Mouse (Mus musculus) right cerebral cortex, postnatal 14 days (tissue): ENCODE data around the gene Tac2.

Source experiments
- DNase-seq: peaks from one replicate; pipeline ENCODE4 v3.0.0; 2022

The Tac2 gene

DNA sequence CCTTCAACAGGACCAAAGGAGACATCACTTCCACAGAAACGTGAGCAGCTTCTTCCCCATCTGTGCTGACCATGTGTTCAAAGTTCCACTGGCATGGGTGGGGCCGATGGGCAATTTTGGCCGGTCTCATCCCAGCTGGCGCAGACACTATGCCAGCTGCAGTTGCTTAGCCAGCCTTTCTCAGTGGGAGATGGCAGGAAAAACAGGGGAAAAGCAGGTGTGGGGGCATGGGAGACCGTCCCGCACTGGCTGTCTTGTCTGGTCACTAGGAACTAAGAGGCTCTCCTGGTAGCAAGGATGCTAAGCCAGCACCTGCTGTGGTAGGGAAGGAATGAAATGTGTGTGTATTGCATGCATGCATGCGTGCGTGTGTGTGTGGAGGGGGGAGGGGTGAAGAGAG is 4.2 kb downstream of the Tac2 start:
- DNase-seq, result no peak

DNA sequence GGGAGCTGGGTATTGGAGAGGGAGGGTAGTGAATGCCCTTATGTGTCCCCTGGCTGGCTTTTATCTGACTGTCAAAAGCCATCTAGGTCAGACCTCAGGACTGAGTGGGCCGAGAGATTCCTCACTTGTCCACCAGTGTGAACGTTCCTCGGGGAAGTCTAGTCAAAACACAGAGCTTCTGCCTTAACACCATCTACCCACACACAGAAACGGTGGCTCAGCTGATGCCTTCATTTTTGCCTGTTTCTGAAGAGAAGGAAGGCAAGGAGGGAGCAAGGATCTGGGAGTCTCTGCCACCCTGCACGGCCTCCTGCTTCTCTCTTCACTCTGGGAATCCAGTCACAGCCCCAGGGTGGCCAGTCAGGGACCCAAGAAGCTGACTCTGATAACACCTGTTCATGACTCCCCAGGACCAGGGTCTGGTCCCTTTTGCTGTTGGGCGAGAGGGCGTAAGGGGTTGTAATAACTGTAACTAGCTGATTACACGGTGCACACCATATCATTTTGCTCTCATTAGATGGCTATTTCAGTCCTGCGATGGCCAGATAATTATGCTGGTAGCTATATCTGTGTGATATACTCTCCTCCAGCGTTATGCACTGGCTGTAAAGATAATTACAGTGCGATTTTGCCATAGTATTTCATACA is 6.1 kb downstream of the Tac2 start:
- no peak for DNase-seq

DNA sequence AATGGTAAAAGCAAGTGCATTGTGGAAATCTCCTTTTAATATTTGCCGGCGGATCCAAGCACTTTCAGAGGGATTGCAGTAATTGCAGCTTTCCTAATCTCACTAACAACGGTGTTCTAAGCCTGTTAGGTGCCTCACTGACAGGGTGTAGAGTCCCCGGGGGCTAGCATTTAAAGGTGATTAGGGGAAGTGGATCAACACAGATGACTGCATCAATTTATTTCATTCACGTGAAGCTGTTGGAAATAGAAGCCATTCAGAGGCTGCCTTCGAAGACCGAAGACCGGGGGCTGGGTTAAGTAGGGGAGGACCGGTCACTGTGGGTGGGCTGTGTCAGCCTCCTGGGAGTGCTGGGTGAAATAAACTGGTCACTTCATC is 6.6 kb downstream of the Tac2 start:
- no peak for DNase-seq

DNA sequence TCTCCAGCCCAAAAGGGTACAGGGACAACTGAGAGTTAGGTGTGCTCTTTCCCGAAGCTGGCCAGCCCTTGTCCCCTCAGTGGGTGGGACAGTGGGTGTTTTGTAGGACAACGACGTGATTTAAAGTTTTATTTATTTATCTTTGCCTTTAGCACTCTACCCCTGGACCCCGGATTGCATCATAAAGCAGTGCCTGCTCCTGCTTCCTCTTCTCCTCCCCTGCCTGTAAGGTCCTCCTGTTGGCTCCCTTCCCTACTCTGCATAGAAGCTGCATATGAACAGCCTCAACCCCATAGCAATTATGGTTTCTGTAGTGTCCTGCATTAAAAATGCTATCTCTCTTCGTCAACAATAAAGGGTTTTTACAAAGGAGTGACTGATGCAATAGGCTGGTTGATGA is 7.1 kb downstream of the Tac2 start:
- DNase-seq, result no peak

DNA sequence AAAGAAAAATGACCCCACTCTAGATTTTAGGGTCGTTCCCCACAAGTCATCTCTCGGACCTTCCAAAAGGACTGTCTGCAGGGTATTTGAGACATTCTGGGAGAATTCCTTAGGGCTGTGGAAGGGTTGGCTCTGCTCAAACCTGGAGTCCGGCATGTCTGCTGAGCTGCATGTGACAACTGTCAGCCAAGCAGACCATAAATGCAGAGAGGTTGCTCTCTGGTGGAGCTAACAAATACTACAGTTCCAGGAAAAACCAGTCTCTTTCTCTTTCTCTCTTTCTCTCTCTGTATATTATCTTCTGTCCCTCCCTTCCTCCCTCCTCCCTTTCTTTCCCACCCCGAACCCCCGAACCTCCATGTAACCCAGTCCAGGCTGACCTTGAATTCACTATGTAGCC is 10.2 kb downstream of the Tac2 start:
- no peak for DNase-seq

DNA sequence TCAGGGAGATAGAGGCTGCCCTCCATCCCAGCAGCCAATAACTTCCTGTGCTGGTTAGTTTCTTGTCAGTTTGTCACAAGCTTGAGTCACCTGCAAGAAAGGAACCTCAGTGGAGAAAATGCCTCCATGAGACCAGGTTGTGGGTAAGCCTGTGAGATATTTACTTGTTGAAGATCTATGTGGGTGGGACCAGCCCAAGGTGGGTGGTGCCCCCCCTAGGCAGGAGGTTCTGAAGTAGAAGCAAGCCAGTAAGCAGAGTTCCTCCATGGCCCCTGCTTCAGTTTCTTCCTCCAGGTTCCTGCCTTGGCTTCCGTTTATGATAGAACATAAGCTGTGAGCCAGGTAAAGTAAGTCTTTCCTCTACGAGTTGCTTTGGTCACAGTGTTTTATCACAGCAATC is 12.0 kb downstream of the Tac2 start:
- no peak for DNase-seq

DNA sequence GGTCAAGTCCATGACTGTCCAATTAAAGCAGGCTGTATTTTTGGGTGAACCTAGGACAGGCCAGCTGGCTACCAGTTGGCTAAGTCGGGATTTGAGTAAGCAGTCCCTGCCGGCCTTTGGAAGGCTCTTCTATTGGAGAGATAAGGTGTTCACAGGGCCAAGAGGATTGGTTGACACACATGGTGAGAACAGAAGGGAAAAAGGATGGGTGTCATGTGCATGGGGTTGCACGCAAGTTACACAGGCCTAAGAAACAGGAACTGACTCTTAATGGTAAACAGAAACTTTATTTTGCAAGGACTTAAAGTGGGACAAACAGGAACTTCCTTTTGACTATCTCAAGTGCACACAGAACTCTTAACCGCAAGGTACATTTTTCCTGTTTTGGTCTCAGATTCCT is 12.6 kb downstream of the Tac2 start:
- DNase-seq, result no peak

DNA sequence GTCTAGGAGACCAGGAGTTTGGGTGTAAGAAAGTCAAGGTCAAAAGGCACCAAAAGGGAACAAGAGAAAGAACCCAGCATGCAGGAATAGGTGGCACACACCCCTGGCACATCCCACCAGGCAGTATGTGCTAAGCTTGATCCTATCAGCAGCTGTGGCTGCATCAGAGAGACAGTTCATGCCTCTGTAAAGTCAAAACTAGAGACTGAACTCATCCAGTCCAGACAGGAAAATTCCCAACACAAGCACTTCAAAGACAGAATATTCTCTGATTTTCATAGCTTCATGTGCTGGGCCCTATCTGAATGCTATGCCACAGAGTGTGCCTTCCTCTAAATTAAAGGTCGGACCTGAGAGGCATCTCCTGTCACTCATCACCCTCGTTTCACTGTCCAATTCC is 13.3 kb downstream of the Tac2 start:
- no peak for DNase-seq

DNA sequence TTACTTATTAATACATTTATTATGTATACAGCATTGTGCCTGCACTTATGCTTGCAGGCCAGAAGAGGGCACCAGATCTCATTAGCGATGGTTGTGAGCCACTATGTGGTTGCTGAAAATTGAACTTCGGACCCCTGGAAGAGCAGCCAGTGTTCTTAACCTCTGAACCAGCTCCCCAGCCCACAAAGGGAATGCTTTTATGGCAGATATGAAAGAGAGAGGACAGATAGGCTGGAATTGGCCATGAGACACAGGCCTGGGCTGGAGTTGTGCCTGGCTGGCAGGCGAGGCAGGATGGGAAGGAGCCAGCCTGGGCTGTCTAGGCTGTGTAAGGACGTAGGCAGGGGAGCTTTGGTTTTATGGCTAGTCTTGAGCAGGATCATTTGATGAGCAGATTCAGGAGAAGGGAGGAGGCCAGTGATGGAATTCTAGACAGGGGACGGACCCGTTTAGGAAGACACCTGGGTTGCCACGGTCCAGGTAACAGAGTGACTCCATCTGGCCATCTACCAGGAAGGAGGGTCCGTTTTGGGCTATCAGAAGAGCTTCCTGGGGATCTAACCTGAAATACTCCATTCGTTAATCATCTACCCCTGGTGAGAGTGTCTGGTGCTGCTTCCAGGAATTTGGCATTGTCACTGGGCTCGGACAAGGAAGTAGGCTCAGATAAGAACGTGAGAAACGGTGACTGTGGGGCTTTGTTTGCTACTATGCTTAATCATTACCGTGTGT is 14.0 kb downstream of the Tac2 start:
- DNase-seq, result no peak

DNA sequence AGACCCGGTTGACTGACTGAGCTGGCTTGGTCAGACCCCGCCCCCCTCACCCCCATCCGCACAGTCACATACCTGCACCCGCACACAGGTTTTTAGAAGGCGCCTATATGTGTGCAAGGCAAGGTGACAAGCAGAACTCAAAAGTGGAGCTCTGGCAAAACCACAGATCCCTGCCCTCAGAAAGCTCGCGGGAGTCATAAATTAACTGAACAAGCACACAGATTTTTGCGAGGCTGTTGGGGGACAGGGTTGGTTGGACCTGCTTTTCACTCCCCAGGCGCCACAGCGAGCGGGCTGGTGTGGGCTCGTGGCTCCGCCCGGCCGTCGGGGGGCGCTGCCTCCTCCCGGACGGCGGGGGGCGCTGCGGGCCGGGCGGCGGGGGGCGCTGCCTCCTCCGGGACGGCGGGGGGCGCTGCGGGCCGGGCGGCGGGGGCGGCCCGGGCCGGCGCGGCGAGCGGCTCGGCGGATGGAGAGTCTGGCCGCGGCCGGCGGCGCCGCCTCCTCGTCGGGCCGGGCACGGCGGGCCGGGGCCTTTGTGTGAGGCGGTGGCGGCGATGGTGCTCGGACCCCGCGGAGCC is 14.9 kb downstream of the Tac2 start, which contains the start of gene Zbtb39:
Gene Zbtb39, plus strand, starts transcription at position 456 of the 578 bp plus-strand sequence.
- DNase-seq, result peak; percentile 81

DNA sequence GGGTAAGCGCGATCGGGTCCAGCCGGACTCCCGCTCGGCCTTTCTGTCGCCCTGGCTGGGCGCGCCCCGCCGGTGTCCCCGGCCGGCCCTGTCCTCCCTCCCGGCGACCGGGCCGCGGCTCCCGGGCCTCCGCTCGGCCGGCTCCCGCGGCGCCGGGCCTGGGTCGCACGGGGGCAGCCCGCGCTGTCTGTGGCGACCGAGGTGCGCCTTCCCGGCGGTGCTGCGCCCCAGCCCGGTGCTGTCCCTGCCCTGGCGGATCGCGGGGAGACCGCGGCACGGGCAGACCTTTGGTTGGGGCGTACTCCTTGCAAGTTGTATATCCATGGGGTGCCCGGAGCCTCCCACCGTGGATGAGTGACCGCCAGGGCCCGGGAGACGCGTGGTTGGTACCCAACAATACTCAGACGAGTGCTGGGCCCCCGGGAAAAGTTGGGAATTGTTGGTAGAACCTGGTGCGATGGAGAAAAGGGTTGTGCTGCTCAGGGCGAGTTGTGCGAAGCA is 15.4 kb downstream of the Tac2 start:
- no peak for DNase-seq

DNA sequence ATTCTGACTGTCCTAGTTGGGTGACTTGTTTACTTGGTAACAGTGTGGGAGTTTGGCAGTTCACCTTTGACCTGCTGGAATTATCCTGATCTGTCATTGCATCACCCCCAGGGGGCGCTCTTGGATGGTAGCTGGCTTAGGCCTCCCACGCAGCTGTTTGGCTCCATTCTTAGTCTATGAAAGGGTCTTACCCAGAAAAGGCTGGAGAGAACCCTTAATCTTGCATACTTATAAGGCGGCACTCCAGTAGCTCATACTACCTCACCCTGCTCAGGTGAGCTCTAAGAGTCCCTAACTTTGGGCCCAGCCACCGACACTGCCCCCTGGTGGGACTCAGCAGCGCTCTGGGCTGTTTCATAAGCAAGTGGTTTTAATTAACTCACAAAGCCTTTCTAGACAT is 20.4 kb downstream of the Tac2 start:
- no peak for DNase-seq

DNA sequence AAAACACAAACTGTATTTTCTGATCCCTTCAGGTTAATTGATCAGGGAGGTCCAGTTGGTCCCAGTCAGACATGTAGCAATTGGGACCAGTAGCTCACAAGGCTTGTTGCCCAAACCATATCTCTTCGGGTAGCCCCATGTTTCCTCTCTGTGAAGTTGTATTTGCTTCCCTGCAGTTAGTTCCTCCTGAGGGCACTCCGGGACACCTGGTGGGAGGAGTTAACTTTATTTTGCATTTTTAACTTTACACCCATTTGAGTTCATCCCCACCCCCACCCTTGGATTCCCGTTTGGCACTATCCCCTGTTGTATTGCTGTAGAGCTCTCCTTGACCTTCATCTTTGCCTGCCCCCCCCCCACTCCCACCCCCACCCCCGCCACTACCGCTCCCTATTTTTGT is 21.6 kb downstream of the Tac2 start:
- DNase-seq, result no peak

DNA sequence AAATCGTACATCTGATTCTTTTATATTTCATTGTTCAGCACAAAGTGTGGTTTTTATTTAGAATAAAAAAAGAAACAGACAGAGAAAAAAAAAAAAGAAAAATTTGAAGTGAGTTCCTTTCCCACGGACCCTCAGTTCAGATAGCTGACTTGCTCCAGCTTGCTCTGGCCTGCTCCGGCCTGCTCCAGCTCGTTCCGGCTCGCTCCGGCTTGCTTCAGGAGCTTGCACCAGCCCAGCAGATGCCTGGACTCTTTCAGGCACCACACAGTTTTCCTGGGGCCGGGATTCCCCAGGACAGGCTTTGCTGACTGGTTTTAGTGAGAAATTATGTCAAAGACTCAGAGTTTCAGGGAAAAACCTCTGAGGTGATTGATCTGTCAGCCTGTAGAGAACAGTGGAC is 23.0 kb downstream of the Tac2 start:
- DNase-seq, result no peak

DNA sequence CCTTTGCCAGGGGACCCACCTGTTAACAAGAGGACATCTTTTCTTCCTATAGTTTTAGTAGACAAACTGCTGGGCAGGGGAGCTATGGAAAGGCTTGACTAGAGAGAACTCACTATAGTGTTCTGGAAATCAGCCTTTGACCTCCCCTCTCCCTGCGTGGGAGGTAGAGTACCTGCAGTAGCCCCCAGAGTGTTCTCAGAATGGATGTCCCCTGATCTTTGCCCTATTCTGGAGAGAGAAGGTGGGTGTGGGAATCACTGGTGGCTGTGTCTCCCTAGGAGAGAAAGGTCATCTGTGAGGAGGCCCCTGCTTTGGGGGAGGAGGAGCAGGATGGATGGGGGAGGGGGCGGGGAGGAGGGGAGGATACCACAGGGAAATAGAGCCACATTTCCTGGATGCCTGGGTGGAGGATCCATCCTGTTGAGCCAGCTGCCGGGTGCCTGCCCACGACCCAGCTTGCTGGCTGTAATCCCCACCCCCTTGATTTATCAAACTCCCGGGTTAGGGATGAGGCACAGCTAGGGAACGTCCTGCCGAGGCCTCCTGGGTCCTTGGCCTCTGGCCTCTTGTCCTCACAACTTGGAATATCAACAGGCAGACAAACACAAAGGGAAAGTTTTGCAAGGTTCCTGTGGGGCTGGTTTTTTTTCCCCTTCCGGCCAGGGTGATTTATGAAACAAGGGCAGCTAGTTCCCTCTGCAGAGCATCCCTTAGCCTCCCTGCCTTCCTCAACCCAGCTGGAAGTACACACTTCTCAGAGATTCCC is 24.8 kb downstream of the Tac2 start:
- DNase-seq, result no peak

DNA sequence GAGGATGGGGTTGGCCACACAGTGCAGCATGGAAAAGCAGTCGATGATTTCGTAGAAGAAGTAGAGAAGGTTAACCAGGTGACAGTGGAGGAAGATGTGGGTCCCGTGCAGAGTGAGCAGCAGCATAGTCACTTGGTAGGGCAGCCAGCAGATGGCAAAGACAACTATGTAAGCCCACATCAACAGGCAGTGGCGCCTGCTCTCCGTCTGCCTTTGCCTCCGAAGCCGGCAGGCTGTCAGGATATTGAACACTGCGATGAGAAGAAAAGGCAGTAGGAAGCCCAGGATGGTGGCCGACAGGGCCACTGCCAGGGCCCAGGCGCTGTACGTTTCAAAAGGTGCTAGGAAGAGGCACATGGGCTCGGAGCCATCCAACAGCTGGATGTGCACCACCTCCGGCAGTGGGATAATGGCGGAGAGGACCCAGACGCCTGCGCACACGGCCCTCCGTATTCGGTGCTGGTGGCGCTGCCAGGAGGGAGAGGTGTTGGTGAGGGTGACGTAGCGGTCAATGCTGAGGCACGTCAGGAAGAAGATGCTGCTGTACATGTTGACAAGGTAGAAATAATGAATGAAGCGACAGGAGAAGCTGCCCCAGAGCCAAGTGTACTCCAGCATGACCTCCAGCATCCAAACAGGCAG is 26.0 kb downstream of the Tac2 start:
- no peak for DNase-seq

DNA sequence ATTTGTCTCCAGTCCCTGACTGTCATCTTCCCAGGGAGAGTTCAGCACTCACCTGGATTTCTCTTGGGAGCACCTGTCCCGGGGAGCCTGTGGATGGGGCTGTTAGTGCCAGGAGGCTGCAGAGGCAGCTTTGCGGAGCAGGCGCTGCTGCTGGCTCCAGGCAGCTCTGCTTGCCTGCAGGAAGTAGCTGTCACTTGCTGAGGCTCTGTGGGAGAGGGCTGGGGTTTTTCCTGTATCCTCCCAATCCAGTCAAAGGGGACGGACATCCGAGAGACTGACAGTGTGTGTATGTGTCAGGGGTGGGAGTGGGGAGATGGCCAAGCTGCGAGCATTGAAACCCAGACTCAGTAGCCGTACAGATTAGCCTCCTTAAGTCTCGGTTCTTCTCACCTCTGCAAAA is 27.3 kb downstream of the Tac2 start, which contains the start of gene Gpr182:
Gene Gpr182, minus strand, starts transcription at position 185 of the 400 bp plus-strand sequence.
- no peak for DNase-seq

DNA sequence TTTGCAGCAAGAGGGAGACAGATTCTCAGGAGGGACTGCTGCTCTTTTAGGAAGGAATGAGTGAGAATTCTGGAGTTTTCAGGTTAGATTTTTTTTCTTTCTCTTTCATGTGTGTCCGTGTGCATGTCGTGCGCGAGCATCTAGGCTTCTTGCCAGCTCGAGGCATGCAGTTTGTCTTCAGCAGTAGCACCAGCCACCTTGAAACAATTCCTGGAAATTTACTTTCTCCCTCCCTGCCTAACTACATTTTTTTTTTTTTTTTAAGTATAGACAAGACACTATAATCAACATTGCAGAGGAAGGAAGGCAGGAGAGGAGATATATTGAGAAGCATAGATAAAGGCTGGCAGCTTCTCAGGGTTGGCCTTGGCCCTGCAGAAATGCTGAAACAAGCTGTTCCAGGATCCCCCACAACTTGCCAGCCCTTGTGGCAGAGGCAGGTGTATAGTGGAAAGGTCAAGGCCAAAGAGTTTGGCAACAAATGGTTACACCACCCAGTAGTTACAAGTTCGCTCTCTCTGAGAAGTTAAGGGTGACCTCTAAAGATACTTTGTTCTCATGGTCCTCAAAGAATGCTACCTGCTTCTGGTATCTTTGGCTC is 30.4 kb downstream of the Tac2 start:
- no peak for DNase-seq

DNA sequence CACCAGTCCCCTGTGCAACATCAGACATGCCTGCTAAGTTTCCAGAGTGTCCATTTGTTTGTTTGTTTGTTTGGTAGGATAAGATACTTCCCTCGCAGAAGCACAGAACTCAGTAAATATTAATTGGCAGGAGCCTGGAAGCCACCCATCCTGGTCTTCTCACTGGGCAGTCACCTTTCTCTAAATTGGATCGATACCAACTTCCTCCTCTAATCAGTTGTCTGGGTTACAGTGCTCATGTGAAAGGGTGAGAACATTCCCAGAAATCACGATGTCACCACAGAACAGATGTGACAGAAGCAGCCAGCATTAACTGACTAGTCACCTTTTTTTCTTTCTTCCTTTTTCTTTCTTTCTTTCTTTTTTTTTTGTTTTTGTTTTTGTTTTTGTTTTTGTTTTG is 31.0 kb downstream of the Tac2 start:
- no peak for DNase-seq

DNA sequence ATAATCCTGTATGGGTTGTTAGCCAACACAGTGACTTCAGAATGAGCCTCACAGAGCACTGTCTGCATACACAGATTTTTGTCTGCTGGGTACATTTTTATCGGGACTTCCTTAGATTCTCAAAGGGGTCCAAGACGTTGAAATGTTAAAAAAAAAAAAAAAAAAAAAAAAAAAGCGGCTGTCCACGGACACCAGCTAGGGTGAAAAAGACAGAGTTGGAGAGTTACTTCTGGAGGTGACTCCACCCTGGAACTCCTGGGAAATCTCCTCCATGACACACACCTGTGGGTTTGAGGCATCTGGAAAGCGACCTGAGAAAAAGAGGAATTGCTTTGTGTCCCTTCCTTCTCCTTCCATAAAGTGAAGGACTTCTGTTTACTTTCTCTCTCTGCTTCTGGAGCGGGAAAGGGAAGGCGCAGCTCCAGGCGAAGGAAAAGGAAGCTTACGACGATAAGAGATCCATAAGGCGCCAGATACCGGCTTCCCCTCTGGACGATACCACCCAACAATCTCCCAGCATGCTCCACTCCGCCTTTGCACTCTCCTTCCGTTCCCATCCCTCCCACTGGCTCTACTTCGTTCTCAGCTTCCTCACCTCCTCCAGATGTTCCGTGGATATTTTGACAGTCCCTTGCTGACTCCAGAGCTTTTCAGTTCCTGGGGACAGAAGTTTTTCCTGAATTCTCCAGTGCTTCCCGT is 31.6 kb downstream of the Tac2 start:
- no peak for DNase-seq

DNA sequence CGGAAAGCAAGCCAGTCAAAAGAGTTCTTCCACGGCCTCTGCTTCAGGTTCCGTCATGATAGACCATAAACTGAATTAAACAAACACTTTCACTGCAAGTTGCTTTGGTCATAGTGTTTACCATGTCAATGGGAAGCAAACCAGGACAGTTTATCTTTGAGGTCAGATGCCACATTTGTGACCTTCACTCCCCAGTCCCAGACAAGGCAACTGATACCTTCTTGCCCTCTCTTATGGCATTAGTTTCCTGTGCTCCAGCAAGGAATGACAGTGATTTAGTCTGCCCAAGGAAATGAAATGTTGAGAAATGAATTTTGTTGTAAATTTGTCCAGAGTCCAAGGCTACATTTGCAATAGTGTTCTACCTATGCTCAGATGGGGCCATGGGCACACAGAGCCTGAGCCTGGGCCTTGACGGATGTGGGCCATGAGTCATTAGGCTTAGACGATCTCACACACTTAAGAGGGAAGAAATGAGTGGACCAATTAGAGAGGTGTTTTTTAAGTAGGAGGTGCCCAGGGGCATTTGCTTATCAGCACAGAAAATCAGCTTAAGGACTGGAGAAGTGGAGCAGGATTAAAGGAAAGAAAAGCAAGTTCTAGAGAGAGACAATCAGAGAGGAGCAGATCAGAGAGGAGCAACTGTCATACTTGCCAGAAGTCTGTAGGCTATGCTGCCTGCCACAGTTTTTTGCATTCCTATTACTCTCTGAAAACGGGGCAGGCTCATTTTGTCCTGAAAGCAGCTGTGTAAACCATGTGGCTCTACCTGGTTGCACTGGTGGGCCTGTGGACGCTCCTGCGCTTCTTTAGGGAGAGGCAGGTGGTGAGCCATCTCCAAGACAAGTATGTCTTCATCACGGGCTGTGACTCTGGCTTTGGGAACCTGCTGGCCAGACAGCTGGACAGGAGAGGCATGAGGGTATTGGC is 35.2 kb downstream of the Tac2 start, which contains the start of the genes Rdh1 and Rdh16f1:
Gene Rdh1, plus strand, starts transcription at position 541 of the 930 bp plus-strand sequence.
Gene Rdh16f1, plus strand, starts transcription at position 607 of the 930 bp plus-strand sequence.
- DNase-seq, result no peak
